Mouse (Mus musculus): ENCODE measurements around the gene Padi2. TPM values are rescaled to one million over a fixed set of nuclear protein-coding genes. Genes with fewer than 3 reads are reported as not detected.

Padi2 gene
- total and polyA plus RNA-seq, 3 experiments = 0.04 TPM; not detected in 2

DNA sequence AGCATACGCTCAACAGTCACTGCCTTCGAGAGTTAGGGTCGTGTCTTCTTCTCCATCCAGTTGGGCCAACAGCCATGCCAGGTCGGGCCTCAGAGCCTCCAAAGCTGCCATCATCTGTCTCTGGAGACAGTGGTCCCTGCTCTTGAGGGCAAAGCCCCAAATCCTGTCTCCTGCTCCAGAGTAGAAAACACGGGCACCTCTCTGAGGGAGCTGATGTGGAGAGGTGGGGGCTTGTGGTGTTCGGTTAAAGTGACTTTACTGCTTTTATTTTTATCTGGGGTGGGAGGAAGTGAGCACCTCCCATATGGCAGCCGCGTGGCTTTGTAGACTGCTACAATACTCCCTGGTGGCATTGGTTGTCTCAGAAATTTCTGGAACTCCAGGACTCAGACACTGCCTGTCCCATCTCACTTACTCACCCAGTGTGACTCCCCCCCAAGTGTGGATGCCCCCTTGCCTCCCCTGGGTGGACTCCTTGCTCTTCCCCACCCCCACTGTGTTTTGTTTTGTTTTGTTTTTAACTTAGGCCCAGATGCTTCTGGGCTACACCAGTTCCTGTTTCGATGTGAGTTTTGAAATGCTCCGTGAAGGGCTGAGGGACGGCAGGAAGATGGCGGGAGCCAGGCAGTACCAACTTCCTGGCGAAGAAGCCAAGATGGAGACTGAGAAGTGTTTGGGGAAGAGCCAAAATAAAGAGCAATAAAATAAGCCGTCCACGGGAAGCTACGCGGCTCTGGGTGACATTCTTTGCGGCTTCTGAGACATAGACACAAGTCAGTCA lies 45.9 kb downstream of the Padi2 start:
- H3K9ac ChIP-seq (ENCODE audit: insufficient read depth, low read depth) = no peak overlapping the region
- dilution Hi-C loops (cut with MboI; ENCODE audit: extremely low pct_ligation_motif_present, extremely low pct_unique_long_range_greater_than_20kb, low sequenced_read_pairs) = no loop called here
- peaks cover 3 to 5% of the 10 kb centered on the region in 2 experiments; a peak in 1 of 4 replicates for H3K4me1 ChIP-seq (ENCODE audit: control insufficient read depth in 1 of 2, insufficient read depth in 2 of 2)

DNA sequence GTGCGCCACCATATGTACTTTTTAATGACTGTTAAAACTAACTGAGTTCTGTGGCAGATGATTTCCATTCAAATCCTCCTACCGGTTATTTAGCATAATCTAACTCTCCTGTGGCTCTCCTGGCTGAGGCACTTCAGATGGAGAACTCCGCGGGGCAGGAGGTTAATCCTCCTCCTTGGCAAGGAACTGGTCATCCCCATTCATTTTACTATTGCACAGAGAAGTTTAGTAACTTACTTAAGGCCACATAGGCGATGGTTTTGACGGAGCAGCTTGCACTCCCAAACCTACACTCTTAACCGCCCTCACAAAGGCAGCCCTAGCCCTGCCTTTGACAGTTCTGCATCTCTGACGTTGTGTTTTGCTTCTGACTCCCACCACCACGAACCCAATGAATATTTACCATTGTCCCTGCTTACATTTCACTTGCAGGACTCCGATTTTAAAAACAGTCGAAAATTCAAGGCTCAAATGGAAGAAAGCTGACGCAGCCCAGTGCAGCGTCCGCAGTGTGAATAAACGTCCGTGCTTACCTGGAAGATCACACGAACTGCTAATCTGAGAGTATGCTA lies 51.1 kb downstream of the Padi2 start:
- Histone ChIP-seq H3K27ac (ENCODE audit: insufficient read depth, low read depth) (no peak overlapping the region), H3K36me3 (replicated peaks in 1 of 2; ENCODE audit: control insufficient read depth in 1 of 2, insufficient read depth in 1 of 2, low read length in 1 of 2) (no peaks in the 10 kb centered on the region), H3K4me1 (ENCODE audit: control insufficient read depth in 1 of 2, insufficient read depth in 2 of 2) (peaks cover 5 to 11% of the 10 kb centered on the region in 2 experiments; a peak in 3 of 4 replicates), H3K4me2 (ENCODE audit: insufficient read depth, low read depth, poor library complexity, severe bottlenecking) (no peak overlapping the region), H3K27me3 (replicated peaks) (peaks cover 56% of the 10 kb centered on the region), H3K9me3 (replicated peaks; ENCODE audit: low read length) (no peaks in the 10 kb centered on the region), H3K4me3 (replicated peaks in 1 of 3; ENCODE audit: low read depth in 2 of 3, low read length in 2 of 3, poor library complexity in 1 of 3) (no peak overlapping the region), H3K9ac (ENCODE audit: insufficient read depth, low read depth) (no peak overlapping the region), H3K79me2 (replicated peaks; ENCODE audit: control insufficient read depth, extremely low read depth, insufficient read depth, poor library complexity, severe bottlenecking) (peaks cover 8% of the 10 kb centered on the region)
- DNase-seq (ENCODE audit: extremely low read depth) = no peak
- dilution Hi-C loops (cut with MboI; ENCODE audit: extremely low pct_ligation_motif_present, extremely low pct_unique_long_range_greater_than_20kb, low sequenced_read_pairs) (no loop called here), in situ Hi-C loops (cut with MboI; ENCODE audit: low pct_ligation_motif_present, low pct_unique_long_range_greater_than_20kb, low sequenced_read_pairs) (loop anchor here (5.0 kb wide), 1 partner anchor 50 kb away; the partner anchor contains the start of gene Padi2)
- TF ChIP-seq MAX (IDR thresholded peaks at IDR 0.05; ENCODE audit: low read length) (no peak), UBTF (IDR thresholded peaks at IDR 0.05; ENCODE audit: low read depth, low read length) (no peak), MAZ (IDR thresholded peaks at IDR 0.05; ENCODE audit: low read depth, low read length) (no peak), BHLHE40 (IDR thresholded peaks at IDR 0.05; ENCODE audit: low read depth, low read length) (no peak), JUN (IDR thresholded peaks at IDR 0.05; ENCODE audit: insufficient read depth, low read depth, low read length) (no peak)

More for the DNA sequence above, 45.9 kb downstream of the Padi2 start:
- H3K36me3 ChIP-seq (replicated peaks in 1 of 2; ENCODE audit: control insufficient read depth in 1 of 2, insufficient read depth in 1 of 2, low read length in 1 of 2) = no peaks in the 10 kb centered on the region
- no peak overlapping the region for H3K4me3 ChIP-seq (replicated peaks in 1 of 3; ENCODE audit: low read depth in 2 of 3, low read length in 2 of 3, poor library complexity in 1 of 3)
- peaks cover 6% of the 10 kb centered on the region for H3K9me3 ChIP-seq (replicated peaks; ENCODE audit: low read length)
- peaks cover 41% of the 10 kb centered on the region for H3K27me3 ChIP-seq (replicated peaks)
- no peak overlapping the region for H3K4me2 ChIP-seq (ENCODE audit: insufficient read depth, low read depth, poor library complexity, severe bottlenecking)
- H3K27ac ChIP-seq (ENCODE audit: insufficient read depth, low read depth) = no peak overlapping the region
- no peak for DNase-seq (ENCODE audit: extremely low read depth)
- TF ChIP-seq CHD1 (IDR thresholded peaks at IDR 0.05; ENCODE audit: low read depth, low read length) (no peak), USF2 (conservative IDR thresholded peaks at IDR 0.05; ENCODE audit: low read depth, low read length) (no peak), ZNF384 (IDR thresholded peaks at IDR 0.05; ENCODE audit: low read depth, low read length) (no peak), SMC3 (IDR thresholded peaks at IDR 0.05; ENCODE audit: low read depth, low read length) (no peak), USF1 (IDR thresholded peaks at IDR 0.05; ENCODE audit: low read depth, low read length) (no peak)
- H3K79me2 ChIP-seq (replicated peaks; ENCODE audit: control insufficient read depth, extremely low read depth, insufficient read depth, poor library complexity, severe bottlenecking) = no peaks in the 10 kb centered on the region
- in situ Hi-C loops (cut with MboI; ENCODE audit: low pct_ligation_motif_present, low pct_unique_long_range_greater_than_20kb, low sequenced_read_pairs) = no loop called here

GRCm38 (mm10) chr4:140957725-140958124 lies 51.6 kb downstream of the Padi2 start:
- Histone ChIP-seq H3K36me3 (replicated peaks in 1 of 2; ENCODE audit: control insufficient read depth in 1 of 2, insufficient read depth in 1 of 2, low read length in 1 of 2) (no peaks in the 10 kb centered on the region), H3K79me2 (replicated peaks; ENCODE audit: control insufficient read depth, extremely low read depth, insufficient read depth, poor library complexity, severe bottlenecking) (peaks cover 14% of the 10 kb centered on the region), H3K27me3 (replicated peaks) (peaks cover 51% of the 10 kb centered on the region), H3K9ac (ENCODE audit: insufficient read depth, low read depth) (no peak overlapping the region), H3K4me1 (ENCODE audit: control insufficient read depth in 1 of 2, insufficient read depth in 2 of 2) (peaks cover 8 to 16% of the 10 kb centered on the region in 2 experiments; a peak in 3 of 4 replicates), H3K27ac (ENCODE audit: insufficient read depth, low read depth) (no peak overlapping the region), H3K9me3 (replicated peaks; ENCODE audit: low read length) (no peaks in the 10 kb centered on the region), H3K4me2 (ENCODE audit: insufficient read depth, low read depth, poor library complexity, severe bottlenecking) (no peak overlapping the region), H3K4me3 (replicated peaks in 1 of 3; ENCODE audit: low read depth in 2 of 3, low read length in 2 of 3, poor library complexity in 1 of 3) (no peak overlapping the region)
- in situ Hi-C loops (cut with MboI; ENCODE audit: low pct_ligation_motif_present, low pct_unique_long_range_greater_than_20kb, low sequenced_read_pairs) (loop anchor here (5.0 kb wide), 1 partner anchor 50 kb away; the partner anchor contains the start of gene Padi2), dilution Hi-C loops (cut with MboI; ENCODE audit: extremely low pct_ligation_motif_present, extremely low pct_unique_long_range_greater_than_20kb, low sequenced_read_pairs) (no loop called here)
- DNase-seq (ENCODE audit: extremely low read depth) = peak; percentile 54
- peak; percentile 28 for TF ChIP-seq ZC3H11A (IDR thresholded peaks at IDR 0.05; ENCODE audit: low read depth, low read length)
- TF ChIP-seq SMC3 (IDR thresholded peaks at IDR 0.05; ENCODE audit: low read depth, low read length) = peak; percentile 83
- TF ChIP-seq NELFE (IDR thresholded peaks at IDR 0.05; ENCODE audit: low read depth, low read length) = peak; percentile 43; the same call in 1 of the 2 replicates
- TF ChIP-seq ZNF384 (IDR thresholded peaks at IDR 0.05; ENCODE audit: low read depth, low read length) = no peak
- TF ChIP-seq ETS1 (conservative IDR thresholded peaks at IDR 0.05; ENCODE audit: low read depth, low read length) = no peak
- TF ChIP-seq MYC (IDR thresholded peaks at IDR 0.05; ENCODE audit: low read depth, low read length) = no peak
- peak; percentile 95 to 99 for TF ChIP-seq CTCF (conservative IDR thresholded peaks at IDR 0.05 in 1 of 2, IDR thresholded peaks at IDR 0.05 in 1 of 2; ENCODE audit: low read depth in 2 of 2, low read length in 2 of 2)
- no peak for TF ChIP-seq JUN (IDR thresholded peaks at IDR 0.05; ENCODE audit: insufficient read depth, low read depth, low read length)
- TF ChIP-seq RAD21 (IDR thresholded peaks at IDR 0.05; ENCODE audit: low read depth, low read length) = peak; percentile 91

Data from CH12.LX (cell line).